Mouse (Mus musculus) heart, embryonic 13.5 days (tissue): ENCODE measurements around the gene Gp5. TPM values are rescaled to one million over a fixed set of nuclear protein-coding genes. Genes with fewer than 3 reads are reported as not detected.

Experiments
- ATAC-seq: fragments of 200-750 bp; cut with Nextera tagmentation; 2 replicates; pipeline ENCODE4 v1.8.0; 2017; ENCODE audit warnings: moderate TSS enrichment; ENCODE audit not compliant: insufficient number of reproducible peaks, low FRiP score, low TSS enrichment; ENCODE audit errors: extremely low read depth
- H3K27ac ChIP-seq: fragments of 300-500 bp; sonication (generic); replicated peaks from 2 replicates; pipeline ENCODE4 v1.5.1; 2015; ENCODE audit warnings: moderate library complexity, mild to moderate bottlenecking, inconsistent platforms
- H3K27me3 ChIP-seq: fragments of 300-500 bp; sonication (generic); replicated peaks from 2 replicates; pipeline ENCODE4 v1.6.1; 2015; ENCODE audit warnings: mild to moderate bottlenecking, inconsistent platforms
- H3K36me3 ChIP-seq: fragments of 300-500 bp; sonication (generic); 2 replicates; pipeline ENCODE4 v1.6.1; 2015; ENCODE audit warnings: mild to moderate bottlenecking, inconsistent platforms
- H3K4me1 ChIP-seq: fragments of 300-500 bp; sonication (generic); 2 replicates; pipeline ENCODE4 v1.6.1; 2015; ENCODE audit warnings: inconsistent platforms
- H3K4me2 ChIP-seq: fragments of 300-500 bp; sonication (generic); 2 replicates; pipeline ENCODE4 v1.6.1; 2015; ENCODE audit warnings: inconsistent platforms, mild to moderate bottlenecking, moderate library complexity
- H3K4me3 ChIP-seq: fragments of 300-500 bp; sonication (generic); 2 replicates; pipeline ENCODE4 v1.5.1; 2015; ENCODE audit warnings: moderate library complexity, mild to moderate bottlenecking, inconsistent platforms
- H3K9ac ChIP-seq: fragments of 300-500 bp; sonication (generic); 2 replicates; pipeline ENCODE4 v1.6.1; 2015; ENCODE audit warnings: inconsistent platforms, mild to moderate bottlenecking, moderate library complexity
- H3K9me3 ChIP-seq: fragments of 300-500 bp; sonication (generic); 2 replicates; pipeline ENCODE4 v1.6.1; 2016; ENCODE audit warnings: inconsistent platforms
- WGBS: fragments of 180-500 bp; shearing (Covaris S2); methylation state at CpG from one replicate; pipeline ENCODE4 v1.1.7; 2015; ENCODE audit warnings: mixed read lengths; 5-methylcytosine and 5-hydroxymethylcytosine counted together
- polyA plus RNA-seq: library from polyadenylated mRNA; unstranded; fragments of >200 nt; fragmentation: Nextera tagmentation; extraction: Ambion mirVana; gene quantifications from 2 replicates; pipeline ENCODE4 v1.2.1, GENCODE M21; 2015

The Gp5 gene
- polyA plus RNA-seq, 1 experiment from 2014 or later, result 1.8 TPM

DNA sequence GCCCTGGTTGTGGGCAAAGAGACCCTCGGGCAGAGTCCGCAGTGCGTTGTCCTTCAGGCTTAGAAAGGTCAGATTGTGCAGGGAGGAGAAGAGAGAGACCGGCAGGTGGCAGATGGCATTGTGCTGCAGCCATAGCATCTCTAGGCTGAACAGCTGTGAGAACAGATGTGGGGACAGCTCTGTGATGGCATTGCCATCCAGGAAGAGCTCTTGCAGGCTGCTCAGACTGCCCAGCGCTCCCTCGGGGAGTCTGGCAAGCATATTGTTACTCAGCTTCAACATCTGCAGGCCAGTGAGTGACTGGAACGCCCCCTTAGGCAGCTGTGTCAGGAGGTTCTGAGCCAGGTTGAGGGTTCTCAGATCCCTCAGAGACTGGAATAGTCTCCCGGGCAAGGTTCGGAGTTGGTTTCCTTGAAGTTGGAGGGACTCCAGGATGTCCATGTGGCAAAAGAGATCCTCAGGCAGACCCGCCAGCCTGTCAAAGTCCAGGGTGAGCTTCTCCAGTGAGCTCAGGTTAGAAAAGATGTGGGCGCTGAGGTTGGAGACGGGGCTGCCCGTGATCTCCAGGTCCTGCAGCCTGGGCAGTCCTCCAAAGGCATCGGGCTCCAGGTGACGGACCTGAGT is 50.5 kb downstream of the Gp5 start:
- WGBS, result 77% methylated on average over 15 of the region's 15 CpGs
- peaks cover 7% of the 10 kb centered on the region for H3K27me3 ChIP-seq
- no peak for ATAC-seq

DNA sequence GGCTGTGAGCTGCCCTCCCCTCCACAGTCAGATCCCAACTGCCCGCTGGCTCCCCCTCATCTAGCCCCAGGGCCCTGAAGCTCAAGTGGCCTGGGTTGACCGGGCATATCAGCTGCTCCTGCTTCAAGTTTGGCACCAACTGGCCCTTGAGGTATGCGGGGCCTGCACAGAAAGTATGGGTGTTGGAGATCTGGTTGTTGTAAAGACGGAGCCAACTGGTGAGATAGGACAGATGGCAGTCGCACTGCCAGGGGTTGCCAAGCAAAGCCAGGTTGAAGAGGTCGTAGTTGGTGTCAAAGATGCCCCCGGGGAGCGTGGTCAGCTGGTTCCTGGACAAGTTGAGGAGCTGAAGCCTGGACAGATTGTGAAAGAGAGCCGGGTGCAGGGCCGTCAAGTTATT is 51.1 kb downstream of the Gp5 start:
- Histone ChIP-seq H3K4me1 (peaks cover 12% of the 10 kb centered on the region), H3K9ac (no peak overlapping the region), H3K9me3 (no peaks in the 10 kb centered on the region), H3K4me2 (no peak overlapping the region), H3K27me3 (peaks cover 9% of the 10 kb centered on the region), H3K27ac (no peak overlapping the region), H3K4me3 (no peak overlapping the region), H3K36me3 (no peaks in the 10 kb centered on the region)
- 62% methylated on average over 10 of the region's 10 CpGs for WGBS
- no peak for ATAC-seq

More for the DNA sequence above, 50.5 kb downstream of the Gp5 start:
- Histone ChIP-seq H3K36me3 (no peaks in the 10 kb centered on the region), H3K27ac (no peak overlapping the region), H3K4me2 (no peak overlapping the region), H3K4me3 (no peak overlapping the region), H3K9ac (no peak overlapping the region), H3K9me3 (no peaks in the 10 kb centered on the region), H3K4me1 (peaks cover 13% of the 10 kb centered on the region)

DNA sequence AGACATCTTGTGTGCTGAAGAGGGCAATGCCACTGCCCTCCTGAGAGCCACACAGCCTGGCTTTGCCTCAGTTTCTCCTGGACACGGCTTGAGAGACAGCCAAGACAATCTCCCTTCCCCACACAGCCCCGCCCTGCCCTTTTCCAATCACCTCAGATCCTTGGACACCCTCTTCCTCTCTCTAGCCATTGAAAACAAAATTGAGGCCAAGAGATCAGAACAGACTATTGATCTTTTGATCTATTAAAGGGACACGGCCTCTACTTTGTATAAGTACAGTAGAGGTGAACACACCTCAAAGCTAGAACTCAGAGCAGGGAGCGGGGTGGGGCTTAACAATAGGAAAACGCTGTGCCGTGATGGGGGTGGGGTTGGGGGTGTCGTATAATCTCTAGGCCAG is 52.1 kb downstream of the Gp5 start:
- H3K4me2 ChIP-seq, result no peak overlapping the region
- WGBS, result 84% methylated on average over 7 of the region's 7 CpGs
- no peaks in the 10 kb centered on the region for H3K9me3 ChIP-seq
- H3K27me3 ChIP-seq, result peaks cover 7% of the 10 kb centered on the region
- H3K27ac ChIP-seq, result no peak overlapping the region
- H3K4me3 ChIP-seq, result no peak overlapping the region
- peaks cover 12% of the 10 kb centered on the region for H3K4me1 ChIP-seq
- H3K36me3 ChIP-seq, result no peaks in the 10 kb centered on the region
- ATAC-seq, result no peak
- no peak overlapping the region for H3K9ac ChIP-seq

DNA sequence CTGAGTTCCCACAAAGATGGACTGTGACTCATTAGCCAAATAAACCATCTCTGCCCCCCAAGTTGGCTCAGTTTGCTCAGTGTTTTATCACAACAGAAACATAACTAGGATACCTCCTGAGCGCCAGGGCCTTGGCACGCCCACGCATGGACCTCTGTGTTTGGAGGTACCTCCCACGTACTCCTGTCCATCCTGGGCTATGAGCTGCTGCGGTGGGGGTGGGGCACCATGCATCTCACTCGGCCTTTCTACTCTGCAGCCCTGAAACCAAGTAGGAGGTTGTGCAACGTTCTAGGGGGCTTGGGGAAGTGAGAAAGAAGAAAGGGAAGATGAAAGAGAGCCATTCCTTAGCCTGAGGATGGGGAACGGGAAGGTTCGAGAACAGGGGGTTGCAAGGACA is 52.9 kb downstream of the Gp5 start:
- ATAC-seq, result no peak
- H3K36me3 ChIP-seq, result no peaks in the 10 kb centered on the region
- 51% methylated on average over 9 of the region's 9 CpGs for WGBS
- H3K27me3 ChIP-seq, result peaks cover 13% of the 10 kb centered on the region
- H3K4me2 ChIP-seq, result no peak overlapping the region
- no peak overlapping the region for H3K9ac ChIP-seq
- H3K27ac ChIP-seq, result no peak overlapping the region
- no peaks in the 10 kb centered on the region for H3K9me3 ChIP-seq
- peaks cover 12% of the 10 kb centered on the region for H3K4me1 ChIP-seq
- H3K4me3 ChIP-seq, result no peak overlapping the region

Other genes with a start within 250 kb of the Gp5 start
- gene Hes1, start 246.4 kb downstream of the Gp5 start, polyA plus RNA-seq, result 19.9 and 21.4 TPM in 2 replicates
- 0.08 TPM in 1 of 2 replicates, not detected in the other for gene Cpn2, start 43.3 kb downstream of the Gp5 start, polyA plus RNA-seq
- 0.15 and 0.24 TPM in 2 replicates for gene Lrrc15, start 27.5 kb downstream of the Gp5 start, polyA plus RNA-seq
- gene Atp13a3, start 95.2 kb upstream of the Gp5 start, polyA plus RNA-seq, result 6.8 and 7.3 TPM in 2 replicates
- gene Tmem44, start 240.1 kb upstream of the Gp5 start, polyA plus RNA-seq, result 19.6 and 20.9 TPM in 2 replicates